Mouse (Mus musculus) right cerebral cortex, postnatal 4 days (tissue): ENCODE data around the gene Derl3.
"Not testable (repeated sequence)": the region's sequence is repeated elsewhere in the genome, so short reads cannot be mapped to it uniquely, and the experiment has no call there.

Experiments used
- DNase-seq: peaks from one replicate; pipeline ENCODE4 v3.0.0-alpha.2; 2022

Derl3 gene

GRCm38 (mm10) chr10:75893089-75893750 lies at the start of gene Derl3:
Derl3 (plus strand) TSS chr10:75893413.
- peak; percentile 93 for DNase-seq

- not testable (repeated sequence) for DNase-seq
Observed at GRCm38 (mm10) chr10:75843898-75844297, 49.3 kb upstream of the Derl3 start.

- DNase-seq, result no peak
Observed at GRCm38 (mm10) chr10:75844800-75845199, 48.4 kb upstream of the Derl3 start.

- DNase-seq, result no peak
Observed at GRCm38 (mm10) chr10:75845306-75845930, 47.8 kb upstream of the Derl3 start.

- no peak for DNase-seq
Observed at GRCm38 (mm10) chr10:75848382-75848781, 44.8 kb upstream of the Derl3 start.

GRCm38 (mm10) chr10:75851076-75851475 lies 42.1 kb upstream of the Derl3 start:
- no peak for DNase-seq

DNA sequence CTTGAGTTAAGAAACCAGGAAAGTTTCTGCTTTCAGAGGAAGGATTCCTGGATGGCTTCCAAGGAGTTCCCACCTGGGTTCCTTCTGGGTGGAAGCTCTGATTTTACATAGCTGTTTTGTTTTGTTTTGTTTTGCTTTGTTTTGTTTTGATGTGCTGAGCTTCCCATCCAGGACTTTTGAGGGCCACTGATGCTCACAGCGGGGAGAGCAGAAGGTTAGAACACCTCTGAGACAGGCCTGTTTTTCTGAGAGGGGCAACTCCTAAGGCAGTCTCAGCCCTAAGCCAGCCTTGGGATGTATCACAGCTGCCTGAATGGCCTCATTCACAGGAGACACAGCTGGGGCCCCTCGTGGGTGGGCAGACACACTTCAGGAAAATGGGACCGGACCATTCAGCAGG lies 41.5 kb upstream of the Derl3 start:
- DNase-seq, result no peak

- no peak for DNase-seq
Observed at GRCm38 (mm10) chr10:75852539-75853125, 40.6 kb upstream of the Derl3 start.

GRCm38 (mm10) chr10:75853452-75853851 lies 39.8 kb upstream of the Derl3 start:
- peak; percentile 86 for DNase-seq

- DNase-seq, result no peak
Observed at GRCm38 (mm10) chr10:75854096-75854495, 39.1 kb upstream of the Derl3 start.

GRCm38 (mm10) chr10:75854791-75855190 lies 38.4 kb upstream of the Derl3 start:
- no peak for DNase-seq

DNA sequence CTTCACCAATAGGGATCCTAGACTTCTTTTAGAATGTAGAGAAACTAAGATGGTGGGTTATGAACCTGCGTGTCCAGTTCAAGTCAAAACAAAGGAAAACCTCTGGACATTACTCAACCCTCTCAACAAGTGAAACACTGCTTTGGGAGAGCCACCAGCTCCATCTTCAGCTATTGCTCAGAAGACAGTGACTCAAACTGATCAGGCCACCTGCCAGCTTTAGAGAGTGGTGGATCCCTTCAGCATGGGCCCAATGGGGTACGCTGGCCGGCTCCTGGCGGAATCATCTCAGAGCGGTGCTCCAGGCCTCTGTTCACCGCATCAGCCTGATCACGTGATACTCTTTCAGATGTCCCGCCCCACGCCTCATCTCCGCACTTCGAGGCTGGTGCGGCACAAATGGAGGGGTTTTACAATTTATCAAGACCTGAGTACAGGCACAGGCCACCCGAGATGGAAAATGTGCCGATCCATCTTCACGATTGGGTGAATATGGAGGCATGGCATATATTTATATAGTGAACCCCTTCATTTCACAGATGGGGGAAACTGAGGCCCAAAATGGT lies 37.7 kb upstream of the Derl3 start:
- DNase-seq, result no peak

DNA sequence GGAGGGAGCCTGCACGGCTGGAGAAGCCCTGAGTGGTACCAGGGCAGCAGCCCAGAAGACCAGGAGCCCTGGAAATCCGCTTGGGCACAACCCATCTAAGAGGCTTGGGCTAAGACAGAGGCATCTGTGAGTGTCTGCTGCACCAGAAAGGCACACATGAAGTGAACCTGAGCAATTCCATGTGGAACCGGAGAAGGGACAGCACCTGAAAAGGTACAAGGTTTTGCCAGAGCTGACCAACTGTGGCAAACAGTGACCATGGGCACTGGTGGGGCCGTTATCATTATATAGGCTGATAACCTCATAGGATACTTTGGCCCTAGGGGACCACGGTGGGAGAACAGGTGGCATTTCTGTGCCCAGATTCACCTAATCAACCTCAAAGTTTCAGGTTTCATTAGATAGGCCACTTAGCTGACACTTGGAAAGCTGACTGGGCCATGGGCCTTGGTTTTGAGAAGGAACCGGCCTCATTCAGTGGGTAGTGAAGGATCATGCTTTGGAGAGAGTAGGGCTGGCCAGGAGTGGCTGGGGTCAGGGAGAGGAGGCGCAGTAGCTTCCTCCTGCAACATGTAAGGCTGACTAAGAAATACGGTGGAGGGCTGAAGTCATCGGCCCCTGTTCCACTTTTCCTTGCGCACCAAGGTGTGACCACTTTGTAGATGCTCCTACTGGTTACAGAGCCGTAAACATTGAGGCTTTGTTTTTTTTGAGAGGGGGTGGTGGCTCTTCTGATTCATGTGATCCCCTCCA lies 36.9 kb upstream of the Derl3 start:
- no peak for DNase-seq

GRCm38 (mm10) chr10:75856976-75857375 lies 36.2 kb upstream of the Derl3 start:
- no peak for DNase-seq

DNA sequence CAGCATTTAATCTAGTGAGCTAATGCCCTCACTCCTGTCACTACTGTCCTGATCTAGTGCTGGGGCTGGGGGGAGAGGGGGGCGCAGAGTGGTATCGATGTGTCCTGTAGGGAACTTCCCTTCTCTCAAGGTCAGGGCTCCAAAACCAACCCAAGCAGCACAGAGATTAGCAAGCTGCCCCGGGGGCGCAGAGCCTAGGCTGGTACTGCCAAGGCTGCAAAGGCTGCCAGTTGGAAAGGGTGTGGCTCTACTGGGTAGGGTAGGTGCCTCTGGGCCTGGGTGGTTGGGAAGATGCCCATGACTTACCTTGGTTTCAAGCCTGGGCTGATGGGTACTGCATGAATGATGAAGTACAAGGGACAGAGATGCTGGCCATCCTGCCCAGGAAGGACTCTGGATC lies 35.6 kb upstream of the Derl3 start:
- no peak for DNase-seq

DNA sequence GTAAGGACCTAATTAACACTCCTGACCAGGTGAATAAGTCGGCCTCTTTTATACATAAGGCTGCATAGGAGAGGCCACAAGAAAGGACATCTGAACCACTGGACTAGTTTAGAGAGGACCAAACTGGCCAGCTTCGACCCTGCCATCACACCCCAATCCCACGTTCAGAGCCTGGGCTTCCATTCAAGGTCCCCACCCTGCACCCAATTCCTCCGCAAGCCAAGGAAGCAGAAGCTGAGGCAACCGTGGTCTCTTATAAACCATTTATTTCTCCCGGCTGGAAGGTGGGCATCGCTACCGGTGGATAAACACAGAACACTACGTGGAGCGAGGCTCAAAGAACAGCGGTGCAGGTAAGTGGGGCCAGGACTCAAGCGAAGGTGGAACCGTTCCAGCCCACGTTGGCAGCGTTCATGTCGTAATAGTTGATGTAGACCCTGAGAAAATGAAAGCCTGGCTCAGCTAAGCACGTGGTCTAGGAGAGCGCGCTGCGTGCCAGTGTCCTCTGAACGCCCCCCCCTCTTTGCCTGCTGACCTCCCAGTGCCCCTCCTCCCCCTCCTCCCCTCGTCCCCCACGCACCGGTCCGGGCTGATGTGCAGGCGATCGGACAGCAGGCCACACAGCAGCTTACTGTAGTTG lies 34.0 kb upstream of the Derl3 start:
- peak; percentile 53 for DNase-seq

DNA sequence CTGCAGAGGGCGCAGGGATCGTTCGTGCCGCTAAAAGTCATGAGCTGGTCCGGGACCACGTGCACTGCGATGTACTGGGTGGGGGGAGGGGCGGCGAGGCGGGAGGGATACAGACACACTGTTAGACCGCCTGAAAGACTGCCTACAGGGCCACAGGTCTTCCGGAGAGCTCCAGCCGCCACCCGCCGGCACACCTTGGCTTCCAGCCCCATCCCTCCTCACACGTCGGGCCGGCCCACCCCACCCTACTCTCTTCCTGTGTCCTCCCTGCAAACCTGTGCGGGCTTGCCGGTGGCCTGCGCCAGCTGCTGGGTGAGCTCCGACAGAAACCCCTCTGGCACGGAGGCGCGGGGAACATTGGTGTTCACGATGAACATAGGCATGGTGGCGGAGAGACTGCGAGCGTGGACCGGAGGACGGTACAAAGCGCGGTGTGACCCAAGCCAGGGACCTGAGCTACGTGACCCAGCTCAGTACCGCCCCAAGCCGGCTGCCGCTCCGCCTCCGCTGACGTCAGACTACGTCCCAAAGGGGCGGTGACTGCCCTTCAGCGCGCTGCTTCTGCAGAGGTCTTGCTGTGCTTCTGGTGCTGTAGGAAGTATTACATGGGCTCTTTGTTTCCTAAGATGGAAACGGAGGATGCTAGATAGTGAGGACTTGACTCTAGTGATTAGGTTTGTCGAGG lies 33.3 kb upstream of the Derl3 start, which contains the start of gene Mif:
Mif (minus strand) TSS at position 455 of the 685 bp plus-strand sequence.
- peak; percentile 77 for DNase-seq

DNA sequence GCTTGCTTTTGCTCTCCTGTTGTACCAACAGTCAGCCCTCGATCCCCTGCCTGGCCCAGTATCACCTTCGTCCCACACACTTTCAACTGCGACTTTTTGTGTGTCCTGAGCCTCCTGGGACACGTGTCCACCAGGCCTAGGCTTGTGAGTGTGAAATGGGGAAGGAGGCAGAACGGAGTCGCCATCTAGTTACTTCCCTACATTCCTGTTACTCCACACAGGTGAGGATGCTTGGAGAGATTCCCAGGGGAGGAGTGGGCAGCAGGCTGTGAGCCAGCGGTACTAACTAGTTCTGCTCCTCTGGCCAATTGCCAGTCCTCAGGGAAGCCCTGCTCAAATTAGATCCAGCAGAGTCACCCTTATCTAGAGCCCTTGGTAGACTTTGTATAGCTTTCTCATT lies 32.5 kb upstream of the Derl3 start:
- no peak for DNase-seq

- no peak for DNase-seq
Observed at GRCm38 (mm10) chr10:75861587-75861986, 31.6 kb upstream of the Derl3 start.

GRCm38 (mm10) chr10:75872025-75872914 lies 20.9 kb upstream of the Derl3 start:
- no peak for DNase-seq
